Mouse (Mus musculus): Measurements from ENCODE around the gene Slc3a2. TPM values are rescaled to one million over a fixed set of nuclear protein-coding genes. Genes with fewer than 3 reads are reported as not detected.

Gene Slc3a2
- total and polyA plus RNA-seq, 3 experiments, result 269 to 478 (median 284) TPM

- dilution Hi-C loops (cut with MboI; ENCODE audit: extremely low pct_ligation_motif_present, extremely low pct_unique_long_range_greater_than_20kb, low sequenced_read_pairs), result no loop called here
- in situ Hi-C loops (cut with MboI; ENCODE audit: low pct_ligation_motif_present, low pct_unique_long_range_greater_than_20kb, low sequenced_read_pairs), result no loop called here
- Histone ChIP-seq H3K4me3 (replicated peaks in 1 of 3; ENCODE audit: low read depth in 2 of 3, low read length in 2 of 3, poor library complexity in 1 of 3) (peak overlapping the region; percentile 79 to 87 (median 81)), H3K27me3 (replicated peaks) (no peaks in the 10 kb centered on the region), H3K9ac (ENCODE audit: insufficient read depth, low read depth) (peak overlapping the region; percentile 69), H3K79me2 (replicated peaks; ENCODE audit: control insufficient read depth, extremely low read depth, insufficient read depth, poor library complexity, severe bottlenecking) (peaks cover 40% of the 10 kb centered on the region), H3K27ac (ENCODE audit: insufficient read depth, low read depth) (peak overlapping the region; percentile 93), H3K36me3 (replicated peaks in 1 of 2; ENCODE audit: control insufficient read depth in 1 of 2, insufficient read depth in 1 of 2, low read length in 1 of 2) (peaks cover 26 to 34% of the 10 kb centered on the region in 2 experiments), H3K9me3 (replicated peaks; ENCODE audit: low read length) (no peaks in the 10 kb centered on the region), H3K4me2 (ENCODE audit: insufficient read depth, low read depth, poor library complexity, severe bottlenecking) (peak overlapping the region; percentile 98; the same call in 1 of the 2 replicates), H3K4me1 (ENCODE audit: control insufficient read depth in 1 of 2, insufficient read depth in 2 of 2) (peaks cover 2 to 42% of the 10 kb centered on the region in 2 experiments; a peak in 3 of 4 replicates)
- no peak for DNase-seq (ENCODE audit: extremely low read depth)
- no peak for TF ChIP-seq TCF12 (IDR thresholded peaks at IDR 0.05; ENCODE audit: low read depth, low read length)
- no peak for TF ChIP-seq GABPA (IDR thresholded peaks at IDR 0.05; ENCODE audit: insufficient replicate concordance, low read depth, low read length)
Measured at GRCm38 (mm10) chr19:8722559-8722906, 636 bp downstream of the Slc3a2 start.

- no peak for DNase-seq (ENCODE audit: extremely low read depth)
- H3K9ac ChIP-seq (ENCODE audit: insufficient read depth, low read depth), result peak overlapping the region; percentile 69
- dilution Hi-C loops (cut with MboI; ENCODE audit: extremely low pct_ligation_motif_present, extremely low pct_unique_long_range_greater_than_20kb, low sequenced_read_pairs), result no loop called here
- peaks cover 26 to 33% of the 10 kb centered on the region in 2 experiments for H3K36me3 ChIP-seq (replicated peaks in 1 of 2; ENCODE audit: control insufficient read depth in 1 of 2, insufficient read depth in 1 of 2, low read length in 1 of 2)
- no peaks in the 10 kb centered on the region for H3K27me3 ChIP-seq (replicated peaks)
- H3K4me3 ChIP-seq (replicated peaks in 1 of 3; ENCODE audit: low read depth in 2 of 3, low read length in 2 of 3, poor library complexity in 1 of 3), result peak overlapping the region; percentile 79 to 87 (median 81)
- peak overlapping the region; percentile 98 for H3K4me2 ChIP-seq (ENCODE audit: insufficient read depth, low read depth, poor library complexity, severe bottlenecking)
- no peaks in the 10 kb centered on the region for H3K9me3 ChIP-seq (replicated peaks; ENCODE audit: low read length)
- H3K79me2 ChIP-seq (replicated peaks; ENCODE audit: control insufficient read depth, extremely low read depth, insufficient read depth, poor library complexity, severe bottlenecking), result peaks cover 40% of the 10 kb centered on the region
- H3K4me1 ChIP-seq (ENCODE audit: control insufficient read depth in 1 of 2, insufficient read depth in 2 of 2), result peaks cover 2 to 44% of the 10 kb centered on the region in 2 experiments; a peak in 3 of 4 replicates
- no peak for TF ChIP-seq RCOR1 (conservative IDR thresholded peaks at IDR 0.05; ENCODE audit: low read depth, low read length)
- no peak for TF ChIP-seq ZMIZ1 (IDR thresholded peaks at IDR 0.05; ENCODE audit: low read depth, low read length)
- no peak for TF ChIP-seq ZKSCAN1 (IDR thresholded peaks at IDR 0.05; ENCODE audit: borderline replicate concordance, low read depth, low read length)
- no peak for TF ChIP-seq EP300 (IDR thresholded peaks at IDR 0.05; ENCODE audit: low read length)
- TF ChIP-seq JUN (IDR thresholded peaks at IDR 0.05; ENCODE audit: insufficient read depth, low read depth, low read length), result no peak
- no peak for TF ChIP-seq CHD2 (IDR thresholded peaks at IDR 0.05; ENCODE audit: low read length)
- TF ChIP-seq POLR2A (IDR thresholded peaks at IDR 0.05; ENCODE audit: low read depth, low read length), result no peak
- TF ChIP-seq CTCF (conservative IDR thresholded peaks at IDR 0.05 in 1 of 2, IDR thresholded peaks at IDR 0.05 in 1 of 2; ENCODE audit: low read depth in 2 of 2, low read length in 2 of 2), result no peak
- TF ChIP-seq MAX (IDR thresholded peaks at IDR 0.05; ENCODE audit: low read length), result no peak
- TF ChIP-seq SMC3 (IDR thresholded peaks at IDR 0.05; ENCODE audit: low read depth, low read length), result no peak
- no peak for TF ChIP-seq ZNF384 (IDR thresholded peaks at IDR 0.05; ENCODE audit: low read depth, low read length)
- no peak for TF ChIP-seq MAZ (IDR thresholded peaks at IDR 0.05; ENCODE audit: low read depth, low read length)
- no peak for TF ChIP-seq ELF1 (IDR thresholded peaks at IDR 0.05; ENCODE audit: low read depth, low read length)
- no peak for TF ChIP-seq KAT2A (IDR thresholded peaks at IDR 0.05; ENCODE audit: insufficient replicate concordance, low read length)
- no peak for TF ChIP-seq MAFK (IDR thresholded peaks at IDR 0.05; ENCODE audit: insufficient replicate concordance, low read length)
- TF ChIP-seq USF2 (conservative IDR thresholded peaks at IDR 0.05; ENCODE audit: low read depth, low read length), result no peak
- TF ChIP-seq POLR2AphosphoS2 (IDR thresholded peaks at IDR 0.05; ENCODE audit: low read depth, low read length), result no peak
- no peak for TF ChIP-seq IRF4 (IDR thresholded peaks at IDR 0.05; ENCODE audit: low read depth, low read length)
- no peak overlapping the region for H3K27ac ChIP-seq (ENCODE audit: insufficient read depth, low read depth)
- in situ Hi-C loops (cut with MboI; ENCODE audit: low pct_ligation_motif_present, low pct_unique_long_range_greater_than_20kb, low sequenced_read_pairs), result no loop called here
Measured at GRCm38 (mm10) chr19:8722021-8722420, 1.1 kb downstream of the Slc3a2 start.

Data from CH12.LX (cell line).